Mouse (Mus musculus) kidney, adult 11 months (tissue): Measurements from ENCODE around the gene Dhx9.
"Not testable (repeated sequence)": the region's sequence is repeated elsewhere in the genome, so short reads cannot be mapped to it uniquely, and the experiment has no call there.

ENCODE experiments used
- DNase-seq: peaks from one replicate; pipeline ENCODE4 v3.0.0; 2022

Dhx9 gene

GRCm38 (mm10) chr1:153487500-153487879 lies at the start of gene Dhx9:
TSS of gene Dhx9 (minus strand) at chr1:153487660.
- DNase-seq, result peak; percentile 96

DNA sequence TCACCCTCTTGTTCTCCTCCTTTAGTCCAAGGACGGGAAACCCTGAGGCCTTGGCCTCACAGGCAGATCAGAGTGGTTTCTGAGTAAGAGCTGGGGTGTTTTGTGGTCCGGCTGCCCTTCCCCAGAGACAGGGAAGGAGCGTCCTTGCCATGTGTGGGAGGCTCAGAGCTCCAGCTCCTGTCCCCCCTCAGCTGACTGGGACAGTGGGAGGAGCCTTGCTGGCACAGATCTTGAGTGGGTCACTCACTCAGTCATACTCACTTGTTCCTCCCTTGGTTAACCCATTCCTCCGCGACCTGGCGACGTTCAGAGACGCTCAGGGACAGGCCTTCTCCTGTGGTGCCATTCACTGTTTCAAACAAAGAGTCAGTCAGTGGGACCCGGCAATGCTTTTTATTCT lies 48.2 kb upstream of the Dhx9 start:
- no peak for DNase-seq

DNA sequence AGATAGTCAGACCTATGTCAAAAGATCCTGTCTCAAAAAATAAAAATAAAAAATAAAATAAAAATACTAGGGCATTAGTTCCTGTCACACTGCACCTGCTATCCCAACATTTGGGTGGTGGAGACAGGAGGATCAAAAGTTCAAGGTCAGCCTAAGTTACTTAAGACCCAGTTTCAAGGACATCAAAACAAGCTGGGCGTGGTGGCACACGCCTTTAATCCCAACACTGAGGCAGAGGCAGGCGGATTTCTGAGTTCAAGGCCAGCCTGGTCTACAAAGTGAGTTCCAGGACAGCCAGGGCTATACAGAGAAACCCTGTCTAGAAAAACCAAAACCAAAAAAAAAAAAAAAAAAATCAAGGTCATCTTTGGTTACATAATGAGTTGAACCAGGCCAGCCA lies 45.4 kb upstream of the Dhx9 start:
- DNase-seq, result not testable (repeated sequence)

- no peak for DNase-seq
Observed at GRCm38 (mm10) chr1:153532234-153532841, 44.9 kb upstream of the Dhx9 start.

- DNase-seq, result no peak
Observed at GRCm38 (mm10) chr1:153531677-153532233, 44.3 kb upstream of the Dhx9 start.

- no peak for DNase-seq
Observed at GRCm38 (mm10) chr1:153522116-153522515, 34.7 kb upstream of the Dhx9 start.

DNA sequence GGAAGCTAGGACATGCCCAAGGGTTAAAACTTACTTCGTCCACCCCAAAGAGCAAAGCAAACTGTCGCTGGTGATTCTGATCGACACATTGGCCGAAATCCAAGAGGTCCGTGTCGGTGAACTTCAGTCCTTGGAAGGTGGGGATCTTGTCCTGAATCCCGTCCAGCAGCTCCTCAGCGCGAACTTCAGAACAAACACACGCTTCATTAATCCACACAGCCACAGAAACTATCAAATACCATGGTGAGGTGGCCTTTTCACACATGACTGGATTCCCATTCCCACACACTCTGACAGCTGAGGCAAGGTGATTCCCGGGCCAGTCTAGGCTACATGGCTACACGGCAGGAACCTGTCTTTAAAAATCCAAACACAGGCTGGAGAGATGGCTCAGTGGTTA lies 27.9 kb upstream of the Dhx9 start:
- DNase-seq, result peak; percentile 73

DNA sequence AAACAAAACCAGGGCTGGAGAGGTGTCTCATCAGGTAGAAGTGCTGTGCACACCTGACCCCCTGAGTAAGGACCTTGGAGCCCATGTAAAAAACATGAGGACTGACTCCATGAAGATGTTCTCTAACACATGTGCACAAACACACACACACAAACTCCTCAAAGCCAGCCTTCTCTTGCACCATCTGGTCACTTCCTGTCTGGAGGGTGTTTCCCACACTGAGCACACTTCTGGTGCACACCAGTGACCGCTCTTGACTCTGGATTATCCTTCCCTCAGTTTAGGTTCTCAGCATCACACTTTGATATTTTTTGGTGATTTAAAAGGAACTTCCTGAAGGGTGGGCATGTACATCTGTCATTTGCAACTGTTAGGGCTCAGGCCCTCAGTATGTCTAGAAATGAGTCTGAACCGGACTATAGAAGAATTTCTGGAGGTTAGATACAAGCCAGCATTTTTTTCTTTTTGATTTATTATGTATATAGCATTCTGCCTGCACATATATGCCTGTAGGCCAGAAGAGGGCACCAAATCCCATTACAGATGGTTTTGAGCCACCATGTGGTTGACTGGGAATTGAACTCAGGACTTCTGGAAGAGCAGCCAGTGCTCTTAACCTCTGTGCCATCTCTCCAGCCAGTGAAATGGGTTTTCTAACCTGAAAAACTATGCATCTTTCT lies 23.0 kb upstream of the Dhx9 start:
- no peak for DNase-seq

- DNase-seq, result not testable (repeated sequence)
Observed at GRCm38 (mm10) chr1:153509569-153509968, 22.1 kb upstream of the Dhx9 start.

DNA sequence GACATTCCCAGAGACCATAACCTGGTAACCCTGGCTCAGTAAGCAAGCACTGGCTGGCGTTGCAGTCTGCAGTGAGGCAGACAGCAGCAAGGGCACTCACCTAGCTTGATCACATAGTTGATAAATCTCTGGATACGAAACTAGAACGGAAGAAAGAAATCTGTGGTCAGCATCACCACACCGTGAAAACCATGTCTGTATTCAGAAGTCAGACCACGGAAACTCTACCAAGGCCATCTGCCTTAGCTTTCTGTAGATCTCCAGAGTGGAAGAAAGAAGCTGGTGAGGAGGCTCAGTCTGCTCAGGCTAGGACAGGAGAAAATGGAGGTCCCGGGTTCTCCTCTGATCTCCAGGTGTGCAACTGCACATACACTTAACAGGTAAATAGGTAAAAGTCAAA lies 21.6 kb upstream of the Dhx9 start:
- DNase-seq, result no peak

- peak; percentile 83 for DNase-seq
Observed at GRCm38 (mm10) chr1:153506266-153506665, 18.8 kb upstream of the Dhx9 start.

- DNase-seq, result peak; percentile 84
Observed at GRCm38 (mm10) chr1:153501644-153502321, 14.3 kb upstream of the Dhx9 start.

DNA sequence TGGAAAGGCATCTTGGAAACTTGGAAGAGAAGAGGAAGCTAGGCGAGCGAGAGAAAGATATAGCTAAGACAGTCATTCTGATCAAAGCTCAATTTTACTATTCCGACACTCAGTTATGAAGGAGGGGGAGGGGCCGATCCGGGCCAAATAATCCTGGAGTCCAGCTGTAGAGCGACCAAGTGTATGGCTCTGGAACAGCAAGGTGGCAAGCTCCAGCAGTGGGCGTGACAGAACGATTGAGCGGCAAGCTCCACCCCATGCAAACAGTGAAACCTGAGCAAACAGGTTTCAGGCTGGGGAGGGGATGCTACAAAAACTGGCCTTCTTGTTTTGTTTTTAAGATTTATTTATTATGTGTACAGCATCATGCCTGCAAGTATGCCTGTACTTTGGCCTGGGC lies 12.6 kb upstream of the Dhx9 start:
- DNase-seq, result peak; percentile 25

- DNase-seq, result no peak
Observed at GRCm38 (mm10) chr1:153496030-153496429, 8.6 kb upstream of the Dhx9 start.

GRCm38 (mm10) chr1:153493931-153494330 lies 6.5 kb upstream of the Dhx9 start:
- DNase-seq, result no peak

DNA sequence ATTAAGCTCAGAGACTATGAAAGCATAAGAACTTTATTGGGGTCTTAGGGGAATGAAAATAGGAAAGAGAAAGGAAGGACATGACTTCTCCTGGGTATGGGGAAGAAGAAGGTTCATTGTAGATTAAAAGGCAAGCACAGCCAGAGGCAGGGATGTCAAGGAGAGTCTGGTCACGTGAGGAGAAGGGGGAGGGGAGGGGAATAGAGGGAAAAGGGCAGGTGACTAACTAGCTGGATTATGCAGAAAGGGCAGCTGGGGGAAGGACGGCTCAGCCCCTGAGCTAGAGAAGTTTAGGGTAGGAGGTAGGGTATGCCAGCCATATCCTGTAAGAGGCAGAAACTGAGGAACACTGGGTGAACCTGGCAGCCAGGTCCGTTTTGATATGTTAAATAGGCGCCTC lies 5.9 kb upstream of the Dhx9 start:
- DNase-seq, result peak; percentile 71

GRCm38 (mm10) chr1:153491822-153492221 lies 4.4 kb upstream of the Dhx9 start:
- no peak for DNase-seq

GRCm38 (mm10) chr1:153491345-153491744 lies 3.9 kb upstream of the Dhx9 start:
- DNase-seq, result no peak

GRCm38 (mm10) chr1:153489963-153490362 lies 2.5 kb upstream of the Dhx9 start:
- DNase-seq, result no peak

DNA sequence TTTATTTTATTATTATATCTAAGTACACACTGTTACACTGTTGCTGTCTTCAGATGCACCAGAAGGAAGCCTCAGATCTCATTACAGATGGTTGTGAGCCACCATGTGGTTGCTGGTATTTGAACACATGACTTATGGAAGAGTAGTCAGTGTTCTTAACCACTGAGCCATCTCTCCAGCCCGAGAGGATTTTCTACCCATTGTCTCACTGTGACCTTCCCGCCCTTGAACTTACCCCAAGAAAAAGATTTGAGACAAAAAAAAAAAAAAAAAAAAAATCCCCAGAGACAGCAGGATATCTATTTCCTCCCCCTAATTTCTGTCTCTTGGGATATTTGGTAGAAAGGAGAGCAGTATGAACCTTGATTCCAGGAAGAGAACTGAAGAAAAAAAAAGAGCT lies 2.1 kb upstream of the Dhx9 start:
- DNase-seq, result no peak

GRCm38 (mm10) chr1:153489132-153489531 lies 1.7 kb upstream of the Dhx9 start:
- DNase-seq, result no peak

DNA sequence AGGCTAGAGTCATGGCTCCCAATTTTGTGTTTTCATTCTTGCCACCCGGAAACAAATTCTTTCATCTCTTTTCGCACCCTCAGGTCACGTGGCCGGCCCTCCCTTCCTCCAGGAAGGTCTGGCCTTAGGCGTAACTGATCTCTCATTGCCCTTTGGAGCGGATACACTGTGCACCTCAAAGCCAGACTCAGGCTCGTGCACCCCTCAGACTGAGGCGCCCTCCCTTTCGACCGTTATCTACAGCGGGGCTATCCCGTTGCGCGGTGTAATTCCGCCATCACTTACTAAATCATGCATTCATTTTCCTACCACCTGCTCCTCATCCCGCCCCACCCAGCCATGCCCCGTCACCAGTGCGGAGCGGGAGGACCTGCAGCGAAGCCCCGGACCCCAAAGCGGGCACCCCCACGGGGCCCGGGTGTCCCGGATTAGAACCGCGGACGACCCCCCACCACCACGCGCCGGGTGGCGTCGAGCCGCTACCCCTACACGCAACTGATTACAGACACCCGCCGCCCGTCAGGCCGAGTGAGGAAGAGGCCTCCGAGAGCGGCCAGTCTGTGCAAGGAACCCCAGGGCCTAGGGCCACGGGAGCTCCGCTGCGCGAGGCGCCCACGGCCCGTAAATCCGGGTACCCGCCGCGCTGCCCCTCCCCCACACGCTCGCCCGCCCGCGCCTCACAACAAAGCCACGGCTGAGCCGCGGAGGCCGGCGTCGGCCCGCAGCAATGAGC lies 527 bp downstream of the Dhx9 start:
- DNase-seq, result peak; percentile 68

DNA sequence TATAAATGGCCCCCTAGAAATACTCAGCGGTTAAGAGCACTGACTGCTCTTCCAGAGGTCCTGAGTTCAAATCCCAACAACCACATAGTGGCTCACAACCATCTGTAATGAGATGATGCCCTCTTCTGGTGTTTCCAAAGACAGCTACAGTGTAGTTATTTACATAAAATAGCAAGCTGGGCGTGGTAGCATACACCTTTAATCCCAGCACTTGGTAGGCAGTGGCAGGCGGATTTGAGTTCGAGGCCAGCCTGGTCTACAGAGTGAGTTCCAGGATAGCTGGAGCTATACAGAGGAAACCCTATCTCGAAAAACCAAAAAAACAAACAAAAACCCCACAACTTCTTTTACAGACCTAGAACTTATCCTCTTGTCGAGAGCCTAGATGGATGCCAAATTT lies 1.3 kb downstream of the Dhx9 start:
- not testable (repeated sequence) for DNase-seq
